Mouse (Mus musculus) MEL (cell line): ENCODE data around the gene Cmbl. TPM values are rescaled to one million over a fixed set of nuclear protein-coding genes. Genes with fewer than 3 reads are reported as not detected.
A peak's percentile ranks its signal among the peaks of the same experiment; 100 is the strongest.

ENCODE experiments used
- DNase-seq: peaks from one replicate; pipeline ENCODE4 v3.0.0; 2011; ENCODE audit warnings: low read depth, low spot score
- H3K27ac ChIP-seq: 2 replicates; pipeline ENCODE4 v1.5.1; 2012; ENCODE audit warnings: low read depth, mild to moderate bottlenecking, control low read depth, low read length, moderate library complexity; ENCODE audit not compliant: control insufficient read depth
- H3K27me3 ChIP-seq, 2 experiments: fragments of 150-350 bp in 1 of 2; sonication (generic) in 1 of 2; 2 replicates each; pipeline ENCODE4 v1.6.1; 2012; ENCODE audit warnings: low read length in 2 of 2, mild to moderate bottlenecking in 2 of 2, improper control_type of control experiment in 1 of 2, moderate library complexity in 1 of 2; ENCODE audit not compliant: insufficient read depth in 2 of 2, control insufficient read depth in 1 of 2
- H3K36me3 ChIP-seq, 2 experiments: 2 replicates each; pipeline ENCODE4 v1.6.1; 2012 to 2014; ENCODE audit warnings: low read length in 2 of 2, improper control_type of control experiment in 1 of 2, inconsistent platforms in 1 of 2, mild to moderate bottlenecking in 1 of 2; ENCODE audit not compliant: insufficient read depth in 2 of 2, control insufficient read depth in 1 of 2
- H3K4me1 ChIP-seq, 2 experiments: fragments of 150-350 bp in 1 of 2; sonication (generic) in 1 of 2; 2 replicates each; pipeline ENCODE4 v1.6.1; 2012; ENCODE audit warnings: low read length in 2 of 2, improper control_type of control experiment in 1 of 2, mild to moderate bottlenecking in 1 of 2; ENCODE audit not compliant: insufficient read depth in 2 of 2, control insufficient read depth in 1 of 2
- H3K4me3 ChIP-seq, 2 experiments: fragments of 150-350 bp in 1 of 2; sonication (generic) in 1 of 2; 2 replicates each; pipeline ENCODE4 v1.5.1; 2012; ENCODE audit warnings: low read depth in 2 of 2, low read length in 2 of 2, mild to moderate bottlenecking in 2 of 2, moderate library complexity in 2 of 2, control low read depth in 1 of 2, improper control_type of control experiment in 1 of 2; ENCODE audit not compliant: control insufficient read depth in 1 of 2, insufficient read depth in 1 of 2
- H3K79me2 ChIP-seq: 2 replicates; pipeline ENCODE4 v1.6.1; 2012; ENCODE audit warnings: mild to moderate bottlenecking, low read length, moderate library complexity; ENCODE audit not compliant: control insufficient read depth, poor library complexity, insufficient read depth
- H3K9ac ChIP-seq: 2 replicates; pipeline ENCODE4 v1.6.1; 2012; ENCODE audit warnings: low read depth, mild to moderate bottlenecking, control low read depth, low read length, moderate library complexity; ENCODE audit not compliant: control insufficient read depth, poor library complexity, severe bottlenecking
- H3K9me3 ChIP-seq: fragments of 150-350 bp; sonication (generic); replicated peaks from 2 replicates; pipeline ENCODE4 v1.6.1; 2012; ENCODE audit warnings: mild to moderate bottlenecking, low read length, improper control_type of control experiment, moderate library complexity; ENCODE audit not compliant: insufficient read depth
- BHLHE40 ChIP-seq: IDR thresholded peaks from 2 replicates; pipeline ENCODE4 v1.6.1; 2012; ENCODE audit warnings: low read depth, mild to moderate bottlenecking, inconsistent platforms, low read length, improper control_type of control experiment, borderline replicate concordance
- CHD1 ChIP-seq: IDR thresholded peaks from 2 replicates; pipeline ENCODE4 v1.6.1; 2012; ENCODE audit warnings: low read depth, mild to moderate bottlenecking, inconsistent platforms, low read length, improper control_type of control experiment
- CHD2 ChIP-seq: IDR thresholded peaks from 2 replicates; pipeline ENCODE4 v1.6.1; 2011; ENCODE audit warnings: low read length, improper control_type of control experiment
- CTCF ChIP-seq, 3 experiments: IDR thresholded peaks in 2 of 3; conservative IDR thresholded peaks in 1 of 3; 2 replicates each; pipeline ENCODE4 v1.5.1; 2011 to 2012; ENCODE audit warnings: low read length in 3 of 3, low read depth in 2 of 3, mild to moderate bottlenecking in 2 of 3, improper control_type of control experiment in 1 of 3, inconsistent platforms in 1 of 3, mixed read lengths in 1 of 3, moderate library complexity in 1 of 3; ENCODE audit not compliant: control insufficient read depth in 1 of 3, insufficient read depth in 1 of 3, poor library complexity in 1 of 3, severe bottlenecking in 1 of 3
- ELF1 ChIP-seq: IDR thresholded peaks from 2 replicates; pipeline ENCODE4 v1.6.1; 2014; ENCODE audit warnings: low read depth, mild to moderate bottlenecking, inconsistent platforms, low read length, improper control_type of control experiment, moderate library complexity
- EP300 ChIP-seq, 2 experiments: IDR thresholded peaks; 2 replicates each; pipeline ENCODE4 v1.6.1; 2011; ENCODE audit warnings: improper control_type of control experiment in 2 of 2, low read length in 2 of 2, low read depth in 1 of 2, mild to moderate bottlenecking in 1 of 2
- GABPA ChIP-seq: IDR thresholded peaks from 2 replicates; pipeline ENCODE4 v1.6.1; 2012; ENCODE audit warnings: low read depth, mild to moderate bottlenecking, inconsistent platforms, low read length, improper control_type of control experiment, moderate library complexity
- GATA1 ChIP-seq: IDR thresholded peaks from 2 replicates; pipeline ENCODE4 v1.6.1; 2011; ENCODE audit warnings: low read depth, low read length, improper control_type of control experiment
- HCFC1 ChIP-seq: IDR thresholded peaks from 2 replicates; pipeline ENCODE4 v1.6.1; 2012; ENCODE audit warnings: low read depth, mild to moderate bottlenecking, inconsistent platforms, low read length, improper control_type of control experiment, moderate library complexity
- JUND ChIP-seq: IDR thresholded peaks from 2 replicates; pipeline ENCODE4 v1.6.1; 2011; ENCODE audit warnings: low read depth, mild to moderate bottlenecking, improper control_type of control experiment, low read length
- KAT2A ChIP-seq: conservative IDR thresholded peaks from 2 replicates; pipeline ENCODE4 v1.6.1; 2012; ENCODE audit warnings: low read depth, low read length, improper control_type of control experiment, inconsistent platforms
- MAFK ChIP-seq: IDR thresholded peaks from 2 replicates; pipeline ENCODE4 v1.6.1; 2011; ENCODE audit warnings: low read depth, mild to moderate bottlenecking, low read length, improper control_type of control experiment, borderline replicate concordance
- MAX ChIP-seq: IDR thresholded peaks from 2 replicates; pipeline ENCODE4 v1.6.1; 2011; ENCODE audit warnings: low read length, improper control_type of control experiment
- MEF2A ChIP-seq: IDR thresholded peaks from 2 replicates; pipeline ENCODE4 v1.6.1; 2014; ENCODE audit warnings: low read depth, mild to moderate bottlenecking, inconsistent platforms, low read length, improper control_type of control experiment; ENCODE audit not compliant: poor library complexity, insufficient replicate concordance, severe bottlenecking; ENCODE audit errors: extremely low read depth
- MXI1 ChIP-seq: IDR thresholded peaks from 2 replicates; pipeline ENCODE4 v1.6.1; 2011; ENCODE audit warnings: mild to moderate bottlenecking, low read depth, low read length, improper control_type of control experiment
- MYC ChIP-seq: IDR thresholded peaks from 2 replicates; pipeline ENCODE4 v1.6.1; 2011; ENCODE audit warnings: low read depth, mild to moderate bottlenecking, low read length, improper control_type of control experiment, moderate library complexity
- NELFE ChIP-seq: IDR thresholded peaks from 2 replicates; pipeline ENCODE4 v1.6.1; 2011; ENCODE audit warnings: low read depth, low read length, improper control_type of control experiment
- NRF1 ChIP-seq: IDR thresholded peaks from 2 replicates; pipeline ENCODE4 v1.6.1; 2014; ENCODE audit warnings: low read depth, mild to moderate bottlenecking, inconsistent platforms, low read length, improper control_type of control experiment, moderate library complexity; ENCODE audit not compliant: poor library complexity, insufficient read depth, severe bottlenecking
- POLR2A ChIP-seq, 2 experiments: IDR thresholded peaks; 2 replicates each; pipeline ENCODE4 v1.6.1; 2011 to 2012; ENCODE audit warnings: low read length in 2 of 2, mild to moderate bottlenecking in 2 of 2, control low read depth in 1 of 2, improper control_type of control experiment in 1 of 2, low read depth in 1 of 2, moderate library complexity in 1 of 2; ENCODE audit not compliant: control insufficient read depth in 1 of 2, insufficient read depth in 1 of 2, poor library complexity in 1 of 2
- POLR2AphosphoS2 ChIP-seq: IDR thresholded peaks from 2 replicates; pipeline ENCODE4 v1.6.1; 2011; ENCODE audit warnings: low read length, improper control_type of control experiment
- POLR2AphosphoS5 ChIP-seq: IDR thresholded peaks from 2 replicates; pipeline ENCODE4 v1.6.1; 2012; ENCODE audit warnings: low read depth, borderline replicate concordance, mild to moderate bottlenecking, inconsistent platforms, low read length, moderate library complexity, mixed read lengths
- RAD21 ChIP-seq: IDR thresholded peaks from 2 replicates; pipeline ENCODE4 v1.6.1; 2011; ENCODE audit warnings: mild to moderate bottlenecking, low read depth, low read length, improper control_type of control experiment
- RCOR1 ChIP-seq: IDR thresholded peaks from 2 replicates; pipeline ENCODE4 v1.6.1; 2012; ENCODE audit warnings: low read depth, mild to moderate bottlenecking, inconsistent platforms, low read length, improper control_type of control experiment
- SIN3A ChIP-seq: IDR thresholded peaks from 2 replicates; pipeline ENCODE4 v1.6.1; 2012; ENCODE audit warnings: low read length, improper control_type of control experiment, inconsistent platforms
- TAL1 ChIP-seq: IDR thresholded peaks from 2 replicates; pipeline ENCODE4 v1.6.1; 2012; ENCODE audit warnings: mild to moderate bottlenecking, inconsistent platforms, low read length, moderate library complexity, mixed read lengths
- TCF12 ChIP-seq: IDR thresholded peaks from 2 replicates; pipeline ENCODE4 v1.6.1; 2014; ENCODE audit warnings: low read depth, mild to moderate bottlenecking, inconsistent platforms, low read length, improper control_type of control experiment, moderate library complexity
- UBTF ChIP-seq: IDR thresholded peaks from 2 replicates; pipeline ENCODE4 v1.6.1; 2012; ENCODE audit warnings: low read depth, mild to moderate bottlenecking, inconsistent platforms, low read length, improper control_type of control experiment, moderate library complexity, borderline replicate concordance; ENCODE audit not compliant: insufficient read depth
- USF2 ChIP-seq, 2 experiments: IDR thresholded peaks; 2 replicates each; pipeline ENCODE4 v1.6.1; 2011 to 2012; ENCODE audit warnings: improper control_type of control experiment in 2 of 2, low read length in 2 of 2, borderline replicate concordance in 1 of 2, inconsistent platforms in 1 of 2, low read depth in 1 of 2, mild to moderate bottlenecking in 1 of 2; ENCODE audit not compliant: insufficient read depth in 1 of 2
- ZC3H11A ChIP-seq: IDR thresholded peaks from 2 replicates; pipeline ENCODE4 v1.6.1; 2012; ENCODE audit warnings: low read depth, mild to moderate bottlenecking, inconsistent platforms, low read length, improper control_type of control experiment
- ZMIZ1 ChIP-seq: IDR thresholded peaks from 2 replicates; pipeline ENCODE4 v1.6.1; 2012; ENCODE audit warnings: low read depth, mild to moderate bottlenecking, inconsistent platforms, low read length, improper control_type of control experiment, moderate library complexity
- ZNF384 ChIP-seq: IDR thresholded peaks from 2 replicates; pipeline ENCODE4 v1.6.1; 2012; ENCODE audit warnings: low read depth, mild to moderate bottlenecking, inconsistent platforms, low read length, improper control_type of control experiment
- polyA plus RNA-seq, 2 experiments: library from polyadenylated mRNA; stranded (reverse) in 1 of 2; unstranded in 1 of 2; fragments of >175 nt in 1 of 2; fragments of >200 nt in 1 of 2; gene quantifications; 2 replicates each; pipeline versions ENCODE4 v1.2.1 to v1.2.4; 2012; ENCODE audit warnings: low replicate concordance in 2 of 2, low read depth in 1 of 2; ENCODE audit not compliant: insufficient read length in 2 of 2, insufficient read depth in 1 of 2, missing spikeins in 1 of 2
- total RNA-seq: library from RNA; depleted of rRNA; stranded (reverse); fragments of 300-350 nt; gene quantifications from 2 replicates; pipeline ENCODE4 v1.2.3, GENCODE M21; 2012

The Cmbl gene
- total and polyA plus RNA-seq, 3 experiments, result 0.22 to 0.31 TPM; not detected in 1

- TF ChIP-seq ZMIZ1 (0 out of 2 replicates have a peak, but pooled peaks have one; percentile 54), MXI1 (peak; percentile 85), RCOR1 (peak; percentile 39; the same call in 1 of the 2 replicates), USF2 (IDR thresholded peaks at IDR 0.05; ENCODE audit: borderline replicate concordance in 1 of 2, insufficient read depth in 1 of 2, low read depth in 1 of 2, low read length in 2 of 2) (no peak), MYC (peak; percentile 83; the same call in 1 of the 2 replicates), ZC3H11A (no peak), BHLHE40 (peak; percentile 54; the same call in 1 of the 2 replicates), UBTF (no peak), TCF12 (peak; percentile 49), SIN3A (peak; percentile 47; the same call in 1 of the 2 replicates), JUND (no peak), MAX (peak; percentile 79; the same call in 1 of the 2 replicates), POLR2AphosphoS5 (0 out of 2 replicates have a peak, but pooled peaks have one; percentile 42), ELF1 (no peak), NELFE (peak; percentile 44; the same call in 1 of the 2 replicates)
Observed at GRCm38 (mm10) chr15:31534421-31535258, 30.5 kb upstream of the Cmbl start (continued).

GRCm38 (mm10) chr15:31535259-31535855, 29.8 kb upstream of the Cmbl start:
- DNase-seq, result peak; percentile 65
- Histone ChIP-seq H3K9me3 (no peaks in the 10 kb centered on the region), H3K27me3 (no peaks in the 10 kb centered on the region), H3K36me3 (peaks cover 0 to 51% of the 10 kb centered on the region in 2 experiments; a peak in 2 of 4 replicates), H3K27ac (peak overlapping the region; percentile 91), H3K79me2 (peaks cover 12% of the 10 kb centered on the region), H3K9ac (peak overlapping the region; percentile 56), H3K4me1 (peaks cover 44 to 53% of the 10 kb centered on the region in 2 experiments), H3K4me3 (peak overlapping the region in 1 of 2 experiments; percentile 3; a peak in 1 of 4 replicates)
- TF ChIP-seq CHD1 (no peak), MXI1 (no peak), GABPA (no peak), ZMIZ1 (no peak), NRF1 (no peak), TAL1 (no peak), RCOR1 (no peak), EP300 (IDR thresholded peaks at IDR 0.05; ENCODE audit: low read depth in 1 of 2, low read length in 2 of 2) (no peak), HCFC1 (no peak), JUND (peak; percentile 98), MYC (peak; percentile 38; the same call in 1 of the 2 replicates), ZNF384 (no peak), MEF2A (no peak), POLR2A (IDR thresholded peaks at IDR 0.05; ENCODE audit: control insufficient read depth in 1 of 2, insufficient read depth in 1 of 2, low read depth in 1 of 2, low read length in 2 of 2, poor library complexity in 1 of 2) (no peak), GATA1 (no peak), RAD21 (no peak), ZC3H11A (no peak), CTCF (IDR thresholded peaks at IDR 0.05 in 2 of 3, conservative IDR thresholded peaks at IDR 0.05 in 1 of 3; ENCODE audit: control insufficient read depth in 1 of 3, insufficient read depth in 1 of 3, low read depth in 2 of 3, low read length in 3 of 3, poor library complexity in 1 of 3, severe bottlenecking in 1 of 3) (no peak), POLR2AphosphoS2 (no peak), POLR2AphosphoS5 (no peak), KAT2A (no peak), CHD2 (no peak), MAFK (no peak), TCF12 (no peak), SIN3A (peak; percentile 35; the same call in 1 of the 2 replicates)
